Mouse (Mus musculus) liver, embryonic 14.5 days (tissue): ENCODE data around the gene Atf7ip.

ENCODE experiments used
- CTCF ChIP-seq: IDR thresholded peaks from 2 replicates; pipeline ENCODE4 v1.5.1; 2016; ENCODE audit warnings: antibody characterized with exemption, low read depth, control low read depth
- EP300 ChIP-seq: IDR thresholded peaks from 2 replicates; pipeline ENCODE4 v1.6.1; 2016; ENCODE audit warnings: antibody characterized with exemption, low read depth

- no peak for TF ChIP-seq CTCF
- TF ChIP-seq EP300: no peak
Observed at GRCm38 (mm10) chr6:136497744-136498143, 8.2 kb upstream of the Atf7ip start.
